Mouse (Mus musculus) heart, postnatal 0 days (tissue): ENCODE data around the gene Ube2f. TPM values are rescaled to one million over a fixed set of nuclear protein-coding genes. Genes with fewer than 3 reads are reported as not detected.

Experiments
- ATAC-seq: fragments of 200-750 bp; cut with Nextera tagmentation; 2 replicates; pipeline ENCODE4 v1.8.0; 2017; ENCODE audit warnings: low read depth, moderate number of reproducible peaks, moderate library complexity; ENCODE audit not compliant: insufficient read depth
- DNase-seq: peaks from one replicate; pipeline ENCODE4 v3.0.0-alpha.2; 2016; ENCODE audit warnings: low spot score
- H3K27ac ChIP-seq: fragments of 300-500 bp; sonication (generic); 2 replicates; pipeline ENCODE4 v1.5.1; 2014; ENCODE audit warnings: low read depth, mild to moderate bottlenecking
- H3K27me3 ChIP-seq: fragments of 300-500 bp; sonication (generic); 2 replicates; pipeline ENCODE4 v1.6.1; 2014; ENCODE audit warnings: low read length, mixed read lengths; ENCODE audit not compliant: control insufficient read depth, insufficient read depth
- H3K36me3 ChIP-seq: fragments of 300-500 bp; sonication (generic); replicated peaks from 2 replicates; pipeline ENCODE4 v1.6.1; 2014; ENCODE audit warnings: low read length, mixed read lengths; ENCODE audit not compliant: control insufficient read depth, insufficient read depth
- H3K4me1 ChIP-seq: fragments of 300-500 bp; sonication (generic); 2 replicates; pipeline ENCODE4 v1.6.1; 2014; ENCODE audit warnings: antibody characterized with exemption; ENCODE audit not compliant: control insufficient read depth, insufficient read depth
- H3K4me2 ChIP-seq: fragments of 300-500 bp; sonication (generic); 2 replicates; pipeline ENCODE4 v1.6.1; 2014; ENCODE audit warnings: low read depth, mild to moderate bottlenecking, low read length, moderate library complexity
- H3K4me3 ChIP-seq: fragments of 300-500 bp; sonication (generic); 2 replicates; pipeline ENCODE4 v1.5.1; 2014; ENCODE audit warnings: low read depth, low read length
- H3K9ac ChIP-seq: fragments of 300-500 bp; sonication (generic); replicated peaks from 2 replicates; pipeline ENCODE4 v1.6.1; 2014; ENCODE audit warnings: low read depth, low read length, mixed read lengths
- H3K9me3 ChIP-seq: fragments of 300-500 bp; sonication (generic); replicated peaks from 2 replicates; pipeline ENCODE4 v1.6.1; 2016; ENCODE audit warnings: low read length; ENCODE audit not compliant: control insufficient read depth
- CTCF ChIP-seq: IDR thresholded peaks from 2 replicates; pipeline ENCODE4 v1.5.1; 2016; ENCODE audit warnings: antibody characterized with exemption, control low read depth, low read depth
- EP300 ChIP-seq: IDR thresholded peaks from 2 replicates; pipeline ENCODE4 v1.6.1; 2016; ENCODE audit warnings: antibody characterized with exemption, low read depth
- WGBS: fragments of 180-500 bp; shearing (Covaris S2); extraction: QIAGEN DNeasy Blood & Tissue Kit; methylation state at CpG from one replicate; pipeline ENCODE4 v1.1.7; 2014; 5-methylcytosine and 5-hydroxymethylcytosine counted together
- polyA plus RNA-seq: library from polyadenylated mRNA; unstranded; fragments of >200 nt; fragmentation: Nextera tagmentation; extraction: Ambion mirVana; gene quantifications from 2 replicates; pipeline ENCODE4 v1.2.1, GENCODE M21; 2015
- total RNA-seq: library from RNA; depleted of rRNA; stranded (reverse); fragments of >200 nt; gene quantifications from 2 replicates; pipeline ENCODE4 v1.2.3, GENCODE M21; 2014; ENCODE audit warnings: low replicate concordance; rRNA removed

The Ube2f gene
- total RNA-seq = 23.5 and 69.6 TPM in 2 replicates
- polyA plus RNA-seq = 77.9 and 79.3 TPM in 2 replicates

DNA sequence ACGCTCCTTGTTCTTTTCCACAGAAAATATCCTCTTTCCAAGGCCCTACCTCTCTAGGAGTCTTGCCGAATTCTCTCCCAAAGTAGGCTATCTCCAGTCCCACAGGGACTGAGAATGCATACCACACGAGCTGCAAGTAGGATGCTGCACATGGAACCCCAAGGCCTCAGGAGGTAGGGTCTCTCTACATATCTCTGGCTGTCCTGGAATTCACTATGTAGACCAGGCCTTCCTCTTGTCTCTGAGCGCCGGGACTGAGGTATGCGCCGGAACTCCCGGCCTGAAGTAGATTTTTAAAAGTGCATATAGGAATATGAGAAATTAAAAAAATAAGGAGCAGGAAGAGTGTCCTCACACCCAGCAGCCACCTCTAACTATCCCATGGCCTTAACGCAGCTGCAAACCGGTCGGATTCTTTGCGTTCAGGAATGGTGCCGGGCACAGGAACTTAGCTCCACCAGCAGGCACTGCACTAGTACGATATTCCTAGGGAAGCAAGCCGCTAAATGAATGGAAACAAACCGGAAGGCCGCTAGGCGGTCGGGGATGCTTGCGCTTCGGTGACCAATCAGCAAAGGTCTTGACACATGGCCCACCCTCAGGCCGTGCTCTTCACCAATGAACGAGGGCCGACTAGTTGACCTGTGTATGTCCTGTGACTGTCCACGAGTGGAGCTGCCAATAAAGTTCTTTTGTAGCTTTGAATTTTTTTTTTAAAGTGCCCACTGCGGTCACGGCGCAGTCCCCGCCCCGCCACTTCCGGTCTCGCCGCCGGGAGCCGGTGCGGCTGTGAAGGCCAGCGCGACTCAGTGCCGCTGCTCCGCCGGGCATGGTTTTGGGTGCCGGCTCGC is at the start of gene Ube2f:
Ube2f (plus strand) TSS at position 741 of the 851 bp plus-strand sequence.
- peaks cover 13% of the 10 kb centered on the region for H3K4me1 ChIP-seq

DNA sequence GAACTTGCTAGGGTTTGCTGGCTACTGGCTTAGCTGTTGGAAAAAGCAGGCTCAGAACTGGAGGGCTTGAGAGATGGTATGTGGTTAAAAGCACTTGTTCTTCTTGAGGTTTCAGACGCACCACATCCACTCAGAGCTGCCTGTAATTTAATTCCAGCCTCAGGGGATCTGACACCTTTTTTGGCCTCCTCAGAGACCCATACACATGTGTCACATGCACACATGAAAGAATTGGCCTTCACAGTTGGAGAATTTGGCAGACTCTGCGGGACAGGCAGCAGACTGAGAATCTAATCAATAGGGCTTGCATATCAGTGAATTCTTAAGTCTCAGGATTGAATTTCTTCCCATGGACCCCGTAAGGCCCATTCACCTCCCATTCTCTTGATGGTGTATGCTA is 49.0 kb upstream of the Ube2f start:
- Histone ChIP-seq H3K9ac (no peak overlapping the region), H3K27me3 (no peaks in the 10 kb centered on the region), H3K4me3 (no peak overlapping the region), H3K9me3 (no peaks in the 10 kb centered on the region), H3K4me2 (no peak overlapping the region), H3K4me1 (no peaks in the 10 kb centered on the region), H3K36me3 (no peaks in the 10 kb centered on the region; the same call in none of the 2 replicates), H3K27ac (no peak overlapping the region)
- ATAC-seq (no peak), DNase-seq (no peak)
- no peak for TF ChIP-seq CTCF
- TF ChIP-seq EP300 = no peak
- 40% methylated on average over 3 of the region's 3 CpGs for WGBS

More for the DNA sequence above, at the start of gene Ube2f:
- peak within 1 kb of the TSS; percentile 95 for H3K4me2 ChIP-seq
- H3K4me3 ChIP-seq = peak within 1 kb of the TSS; percentile 98
- no peaks in the 10 kb centered on the region for H3K27me3 ChIP-seq
- no peaks in the 10 kb centered on the region for H3K9me3 ChIP-seq
- peak within 1 kb of the TSS; percentile 83 for H3K27ac ChIP-seq
- peak; percentile 83 for TF ChIP-seq EP300
- peak; percentile 42 for TF ChIP-seq CTCF
- ATAC-seq (peak; percentile 99), DNase-seq (peak; percentile 98)
- H3K9ac ChIP-seq = peak within 1 kb of the TSS; percentile 98
- H3K36me3 ChIP-seq = 0 out of 2 replicates have a peak, but pooled peaks cover 8% of the 10 kb centered on the region
- under 1% methylated on average over 43 of the region's 43 CpGs for WGBS

DNA sequence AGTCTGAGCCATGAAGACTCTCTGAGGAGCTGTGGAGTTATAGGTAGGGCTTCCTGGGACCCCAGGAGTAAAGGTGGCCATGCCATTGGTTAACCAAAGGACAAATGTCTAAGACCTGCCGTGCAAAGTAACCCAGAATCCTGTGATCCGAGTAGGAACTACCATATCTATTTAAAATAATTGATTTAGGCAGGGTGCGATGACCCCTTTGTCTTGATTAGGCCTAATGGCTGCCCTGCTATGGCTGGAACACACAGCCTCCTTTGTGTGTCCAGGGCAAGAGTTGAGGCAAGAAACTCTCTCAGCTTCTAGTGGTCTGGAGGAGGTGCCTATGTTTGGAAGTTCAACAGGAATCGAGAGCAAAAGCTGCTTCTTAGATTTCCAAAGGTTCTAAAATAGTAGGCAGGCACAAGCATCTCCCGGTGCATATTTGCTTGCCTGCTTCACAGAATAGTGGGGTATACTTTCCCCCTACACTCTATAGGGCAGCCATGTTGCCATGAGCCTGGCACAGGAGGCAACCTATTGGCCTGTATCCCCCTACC is 45.8 kb upstream of the Ube2f start:
- Histone ChIP-seq H3K9ac (no peak overlapping the region), H3K4me2 (no peak overlapping the region), H3K36me3 (no peaks in the 10 kb centered on the region; the same call in 1 of the 2 replicates), H3K27me3 (no peaks in the 10 kb centered on the region), H3K27ac (no peak overlapping the region), H3K9me3 (no peaks in the 10 kb centered on the region), H3K4me1 (peaks cover 16% of the 10 kb centered on the region), H3K4me3 (no peak overlapping the region)
- no peak for DNase-seq
- TF ChIP-seq EP300 (no peak), CTCF (no peak)
- ATAC-seq = no peak
- WGBS = 82% methylated on average over 5 of the region's 5 CpGs

GRCm38 (mm10) chr1:91205651-91206050 is 44.5 kb upstream of the Ube2f start:
- 80% methylated on average over 6 of the region's 6 CpGs for WGBS
- DNase-seq (no peak), ATAC-seq (no peak)
- Histone ChIP-seq H3K27me3 (no peaks in the 10 kb centered on the region), H3K4me2 (no peak overlapping the region), H3K9me3 (no peaks in the 10 kb centered on the region), H3K9ac (no peak overlapping the region), H3K4me1 (peaks cover 27% of the 10 kb centered on the region), H3K4me3 (no peak overlapping the region), H3K27ac (no peak overlapping the region), H3K36me3 (no peaks in the 10 kb centered on the region)
- TF ChIP-seq EP300 = no peak
- no peak for TF ChIP-seq CTCF

DNA sequence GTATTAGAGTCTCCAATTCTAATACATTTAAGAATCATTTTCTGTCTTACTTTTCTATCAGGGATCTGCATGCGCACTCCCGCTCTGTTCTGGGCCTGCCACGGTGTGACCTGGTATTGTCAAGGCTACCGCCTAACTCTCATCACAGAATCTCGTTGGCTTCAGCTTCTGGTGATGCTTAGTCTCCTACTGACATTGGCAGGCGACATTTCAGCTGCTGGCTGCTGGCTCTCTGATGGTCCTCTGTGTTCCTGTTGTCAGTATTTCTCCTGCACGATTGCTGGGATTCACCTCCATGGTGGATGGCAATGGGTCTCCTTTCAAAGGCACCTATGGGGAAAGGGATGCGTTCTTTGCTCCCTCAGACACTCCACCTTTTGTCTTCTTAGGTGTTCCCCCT is 43.8 kb upstream of the Ube2f start:
- no peak overlapping the region for H3K4me3 ChIP-seq
- no peak overlapping the region for H3K9ac ChIP-seq
- H3K4me1 ChIP-seq = peaks cover 34% of the 10 kb centered on the region
- 71% methylated on average over 8 of the region's 8 CpGs for WGBS
- H3K27ac ChIP-seq = no peak overlapping the region
- H3K27me3 ChIP-seq = no peaks in the 10 kb centered on the region
- ATAC-seq (no peak), DNase-seq (no peak)
- no peak for TF ChIP-seq EP300
- no peak for TF ChIP-seq CTCF
- H3K36me3 ChIP-seq = no peaks in the 10 kb centered on the region
- no peaks in the 10 kb centered on the region for H3K9me3 ChIP-seq
- H3K4me2 ChIP-seq = no peak overlapping the region
